Mouse (Mus musculus) hindbrain, postnatal 0 days (tissue): ENCODE measurements around the gene Med17. TPM values are rescaled to one million over a fixed set of nuclear protein-coding genes. Genes with fewer than 3 reads are reported as not detected.

Source experiments
- ATAC-seq: fragments of 200-750 bp; cut with Nextera tagmentation; 2 replicates; pipeline ENCODE4 v1.8.0; 2017; ENCODE audit warnings: mild to moderate bottlenecking, moderate TSS enrichment, moderate library complexity
- DNase-seq: peaks from one replicate; pipeline ENCODE4 v3.0.0-alpha.2; 2015; ENCODE audit warnings: low spot score
- H3K27ac ChIP-seq: fragments of 300-500 bp; sonication (generic); 2 replicates; pipeline ENCODE4 v1.5.1; 2014; ENCODE audit warnings: mild to moderate bottlenecking
- H3K27me3 ChIP-seq: fragments of 300-500 bp; sonication (generic); 2 replicates; pipeline ENCODE4 v1.6.1; 2014; ENCODE audit warnings: low read length, mixed read lengths; ENCODE audit not compliant: insufficient read depth
- H3K36me3 ChIP-seq: fragments of 300-500 bp; sonication (generic); 2 replicates; pipeline ENCODE4 v1.6.1; 2014; ENCODE audit warnings: low read length, mixed read lengths; ENCODE audit not compliant: insufficient read depth
- H3K4me1 ChIP-seq: fragments of 300-500 bp; sonication (generic); 2 replicates; pipeline ENCODE4 v1.6.1; 2014; ENCODE audit warnings: antibody characterized with exemption, low read length, mixed read lengths; ENCODE audit not compliant: insufficient read depth
- H3K4me2 ChIP-seq: fragments of 300-500 bp; sonication (generic); 2 replicates; pipeline ENCODE4 v1.6.1; 2014; ENCODE audit warnings: low read depth, mild to moderate bottlenecking, low read length, moderate library complexity, mixed read lengths
- H3K4me3 ChIP-seq: fragments of 300-500 bp; sonication (generic); 2 replicates; pipeline ENCODE4 v1.5.1; 2014; ENCODE audit warnings: low read length
- H3K9ac ChIP-seq: fragments of 300-500 bp; sonication (generic); replicated peaks from 2 replicates; pipeline ENCODE4 v1.6.1; 2014; ENCODE audit warnings: mild to moderate bottlenecking, low read length, moderate library complexity, mixed read lengths
- H3K9me3 ChIP-seq: fragments of 300-500 bp; sonication (generic); 2 replicates; pipeline ENCODE4 v1.6.1; 2016; ENCODE audit warnings: low read length, mixed read lengths
- CTCF ChIP-seq: IDR thresholded peaks from 2 replicates; pipeline ENCODE4 v1.5.1; 2016; ENCODE audit warnings: antibody characterized with exemption, control low read depth, low read depth
- WGBS: fragments of 180-500 bp; shearing (Covaris S2); extraction: QIAGEN DNeasy Blood & Tissue Kit; methylation state at CpG from one replicate; pipeline ENCODE4 v1.1.7; 2014; 5-methylcytosine and 5-hydroxymethylcytosine counted together
- microRNA-seq, 2 experiments: library from miRNA; unstranded; fragments of <30 nt; microRNA quantifications; one replicate each; pipeline ENCODE4; 2016
- polyA plus RNA-seq: library from polyadenylated mRNA; unstranded; fragments of >200 nt; fragmentation: Nextera tagmentation; extraction: Ambion mirVana; gene quantifications from 2 replicates; pipeline ENCODE4 v1.2.1, GENCODE M21; 2015
- total RNA-seq: library from RNA; depleted of rRNA; stranded (reverse); fragments of >200 nt; gene quantifications from 2 replicates; pipeline ENCODE4 v1.2.3, GENCODE M21; 2014; rRNA removed

Med17 gene
- total and polyA plus RNA-seq, 2 experiments from 2014 or later: 19.0 to 21.9 TPM

GRCm38 (mm10) chr9:15224912-15225311, 54.8 kb downstream of the Med17 start:
- Histone ChIP-seq H3K36me3 (no peaks in the 10 kb centered on the region), H3K9me3 (no peaks in the 10 kb centered on the region), H3K9ac (no peak overlapping the region), H3K4me3 (no peak overlapping the region), H3K27me3 (no peaks in the 10 kb centered on the region), H3K27ac (no peak overlapping the region), H3K4me2 (no peak overlapping the region), H3K4me1 (no peaks in the 10 kb centered on the region)
- WGBS: 47% methylated on average over 2 of the region's 2 CpGs
- no peak for TF ChIP-seq CTCF
- DNase-seq: no peak
- no peak for ATAC-seq

DNA sequence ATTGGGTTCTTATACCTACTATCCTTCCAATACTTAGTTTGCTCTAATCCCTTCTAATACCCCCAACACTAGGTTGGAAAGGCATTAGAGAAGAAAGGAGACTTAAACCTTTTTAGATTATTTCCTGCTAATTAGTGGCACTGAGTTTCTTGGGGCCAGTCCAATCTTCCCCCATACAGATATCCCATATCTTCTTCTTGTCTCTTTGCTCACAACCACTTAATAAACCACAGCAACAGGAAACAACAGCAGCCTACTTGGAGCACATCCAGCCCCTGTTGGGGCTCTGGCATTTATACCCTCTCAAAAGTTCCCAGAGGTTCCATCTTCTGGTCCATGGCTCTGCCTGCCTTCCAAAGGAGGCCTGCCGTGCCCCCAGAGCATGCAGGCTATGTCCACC, 66.0 kb downstream of the Med17 start:
- Histone ChIP-seq H3K4me2 (no peak overlapping the region), H3K4me3 (no peak overlapping the region), H3K27ac (no peak overlapping the region), H3K4me1 (no peaks in the 10 kb centered on the region), H3K27me3 (no peaks in the 10 kb centered on the region), H3K9me3 (no peaks in the 10 kb centered on the region), H3K9ac (no peak overlapping the region), H3K36me3 (no peaks in the 10 kb centered on the region)
- no peak for TF ChIP-seq CTCF
- no peak for ATAC-seq
- DNase-seq: no peak
- WGBS: 47% methylated on average over 1 of the region's 1 CpGs

- H3K4me3 ChIP-seq: no peak overlapping the region
Measured at GRCm38 (mm10) chr9:15211876-15212275, 67.9 kb downstream of the Med17 start.

More at GRCm38 (mm10) chr9:15211876-15212275, 67.9 kb downstream of the Med17 start:
- H3K36me3 ChIP-seq: no peaks in the 10 kb centered on the region
- H3K4me1 ChIP-seq: no peaks in the 10 kb centered on the region
- no peak overlapping the region for H3K4me2 ChIP-seq
- 72% methylated on average over 3 of the region's 3 CpGs for WGBS
- no peaks in the 10 kb centered on the region for H3K9me3 ChIP-seq
- H3K9ac ChIP-seq: no peak overlapping the region
- H3K27me3 ChIP-seq: no peaks in the 10 kb centered on the region
- H3K27ac ChIP-seq: no peak overlapping the region
- DNase-seq: peak; percentile 56
- ATAC-seq: no peak
- TF ChIP-seq CTCF: peak; percentile 55

Small RNA genes lying within 50 kb of the gene (microRNA-seq; reads per million reads assigned to microRNA genes)
- 0 reads per million in 2 experiments for gene Gm49349
- 0 to 0.18 reads per million in 2 experiments for gene mmu-mir-7650

Other genes starting within 250 kb of the Med17 start
- gene Panx1, start 234.5 kb downstream of the Med17 start, total RNA-seq: 95.0 and 120 TPM in 2 replicates
- gene Panx1, start 234.5 kb downstream of the Med17 start, polyA plus RNA-seq: 115 and 120 TPM in 2 replicates
- gene Hephl1, start 167.8 kb downstream of the Med17 start, total RNA-seq: 0.21 TPM in 1 of 2 replicates, not detected in the other
- not detected in 2 replicates for gene Hephl1, start 167.8 kb downstream of the Med17 start, polyA plus RNA-seq
- gene Vstm5, start 40.9 kb downstream of the Med17 start, total RNA-seq: 31.4 and 36.0 TPM in 2 replicates
- 27.4 and 27.9 TPM in 2 replicates for gene Vstm5, start 40.9 kb downstream of the Med17 start, polyA plus RNA-seq
- gene Taf1d, start 26.3 kb upstream of the Med17 start, total RNA-seq: 34.6 and 72.7 TPM in 2 replicates
- 46.3 and 54.9 TPM in 2 replicates for gene Taf1d, start 26.3 kb upstream of the Med17 start, polyA plus RNA-seq
- gene 4931406C07Rik, start 26.5 kb upstream of the Med17 start, total RNA-seq: 11.0 and 11.1 TPM in 2 replicates
- gene 4931406C07Rik, start 26.5 kb upstream of the Med17 start, polyA plus RNA-seq: 14.8 and 15.7 TPM in 2 replicates
- 16.6 and 18.6 TPM in 2 replicates for gene Cep295, start 77.9 kb upstream of the Med17 start, total RNA-seq
- gene Cep295, start 77.9 kb upstream of the Med17 start, polyA plus RNA-seq: 10.0 and 10.3 TPM in 2 replicates
- gene Smco4, start 213.5 kb upstream of the Med17 start, total RNA-seq: 3.6 and 6.1 TPM in 2 replicates
- gene Smco4, start 213.5 kb upstream of the Med17 start, polyA plus RNA-seq: 0.60 and 1.3 TPM in 2 replicates